Mouse (Mus musculus) brown adipose tissue, adult 24 weeks (tissue): ENCODE data around the gene Zfp652. TPM values are rescaled to one million over a fixed set of nuclear protein-coding genes. Genes with fewer than 3 reads are reported as not detected.
A peak's percentile ranks its signal among the peaks of the same experiment; 100 is the strongest.

Experiments used
- H3K27ac ChIP-seq: fragments of 200-500 bp; replicated peaks from 2 replicates; pipeline ENCODE4 v1.5.1; 2012; ENCODE audit warnings: low read depth, mild to moderate bottlenecking, low read length
- H3K4me1 ChIP-seq: fragments of 200-500 bp; 2 replicates; pipeline ENCODE4 v1.6.1; 2012; ENCODE audit warnings: low read length, mixed read lengths; ENCODE audit not compliant: control insufficient read depth, insufficient read depth, insufficient read length
- H3K4me3 ChIP-seq: fragments of 200-500 bp; 2 replicates; pipeline ENCODE4 v1.5.1; 2012; ENCODE audit warnings: low read depth, mild to moderate bottlenecking, low read length, moderate library complexity; ENCODE audit not compliant: insufficient read depth
- polyA plus RNA-seq: library from polyadenylated mRNA; stranded (reverse); fragments of >200 nt; gene quantifications from 2 replicates; pipeline ENCODE4 v1.2.4, GENCODE M21; 2012; ENCODE audit not compliant: missing spikeins, insufficient read depth, insufficient read length

The Zfp652 gene
- polyA plus RNA-seq, 1 experiment: 12.0 TPM

DNA sequence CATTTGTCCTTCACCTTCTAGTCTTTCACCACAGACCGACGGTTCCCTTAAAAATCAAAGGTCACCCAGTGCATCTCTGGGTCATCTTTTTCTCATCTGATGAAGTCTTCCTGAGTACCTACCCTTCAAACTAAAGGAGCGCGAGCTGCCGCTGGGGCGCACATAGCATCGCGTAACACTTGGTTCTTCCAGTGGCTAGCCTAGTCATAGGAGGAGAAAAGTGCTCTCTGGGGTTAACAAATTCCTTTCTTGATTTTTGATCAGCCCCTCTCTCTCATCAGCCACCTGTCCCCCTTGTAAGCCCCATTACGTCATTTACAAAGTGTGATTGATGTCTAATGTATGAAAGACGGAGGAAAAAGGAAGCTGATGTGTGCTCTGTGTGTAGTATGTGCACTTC lies 56.7 kb downstream of the Zfp652 start:
- Histone ChIP-seq H3K27ac (no peak overlapping the region), H3K4me3 (no peak overlapping the region), H3K4me1 (peaks cover 22% of the 10 kb centered on the region)

DNA sequence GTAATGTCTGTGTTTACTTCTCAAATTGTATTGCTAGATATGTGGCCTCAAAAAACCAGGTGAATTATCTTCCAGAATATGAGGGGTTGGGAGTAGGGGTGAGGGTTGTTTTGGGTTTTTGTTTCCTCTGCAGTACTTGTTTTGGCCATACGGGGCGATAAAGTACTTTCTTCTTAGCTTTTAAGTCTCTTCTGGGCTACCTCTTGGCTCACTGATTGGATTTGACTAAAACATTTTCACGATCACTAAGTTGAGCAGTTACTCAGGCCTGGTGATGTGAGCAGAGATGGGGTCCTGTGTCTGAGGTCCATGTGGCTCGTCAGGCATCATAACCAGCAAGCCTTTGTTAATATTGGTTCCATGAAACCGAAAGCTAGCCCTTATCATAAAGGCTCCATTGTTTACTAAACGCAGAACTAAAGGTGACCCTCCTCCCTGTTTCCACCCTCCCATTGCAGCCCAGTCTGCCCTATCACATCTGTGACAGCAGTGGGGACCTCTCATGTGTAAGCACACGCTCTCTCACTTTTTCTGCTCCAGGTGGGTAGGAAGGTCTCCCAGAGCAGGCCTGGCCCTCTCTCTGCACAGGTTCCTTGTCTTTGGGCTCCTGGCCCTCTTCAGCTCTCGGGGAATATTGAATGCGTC lies 58.4 kb downstream of the Zfp652 start:
- Histone ChIP-seq H3K4me3 (no peak overlapping the region), H3K4me1 (peaks cover 22% of the 10 kb centered on the region), H3K27ac (peak overlapping the region; percentile 84)

DNA sequence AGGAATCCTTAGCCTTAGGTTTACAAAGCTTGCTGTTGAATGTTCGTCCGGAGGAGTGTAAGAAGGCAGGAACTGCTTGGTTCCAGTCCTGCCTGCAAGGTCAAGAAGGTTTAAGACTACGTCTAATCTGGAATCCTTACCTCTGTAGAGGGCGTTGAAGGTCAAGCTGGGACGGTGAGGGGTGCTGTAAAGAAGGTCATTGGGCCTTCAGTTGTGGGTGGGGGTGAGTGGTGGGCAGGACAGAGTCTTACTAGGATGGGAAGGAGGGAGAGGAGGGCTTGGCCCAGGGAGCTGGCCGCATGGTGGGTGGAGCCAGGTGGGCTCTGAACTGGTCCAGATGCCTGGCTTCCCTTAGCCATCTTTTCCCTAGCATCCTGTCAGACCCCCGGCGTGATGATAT lies 59.2 kb downstream of the Zfp652 start:
- Histone ChIP-seq H3K4me1 (peaks cover 22% of the 10 kb centered on the region), H3K27ac (peak overlapping the region; percentile 84), H3K4me3 (no peak overlapping the region)

DNA sequence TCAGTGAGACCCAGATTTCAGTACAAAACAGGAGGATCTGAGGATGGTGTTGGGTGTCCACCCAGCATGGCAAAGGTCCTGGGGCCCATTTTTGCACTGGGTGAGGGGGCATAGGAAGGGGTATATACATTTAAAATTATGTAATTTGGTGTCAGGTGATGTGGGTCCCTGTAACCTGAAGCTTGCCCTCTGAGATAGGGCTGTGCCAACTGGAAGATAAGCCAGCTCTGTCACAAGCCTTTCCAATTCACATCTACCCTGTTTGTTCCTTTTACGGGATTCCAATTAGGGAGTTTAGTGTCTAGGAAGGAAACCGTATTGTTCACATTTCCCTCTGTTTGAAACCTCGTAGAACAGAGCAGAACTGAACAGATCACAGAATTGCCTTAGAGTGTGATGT lies 60.8 kb downstream of the Zfp652 start:
- no peak overlapping the region for H3K4me3 ChIP-seq
- peak overlapping the region; percentile 91 for H3K27ac ChIP-seq
- peaks cover 28% of the 10 kb centered on the region for H3K4me1 ChIP-seq

DNA sequence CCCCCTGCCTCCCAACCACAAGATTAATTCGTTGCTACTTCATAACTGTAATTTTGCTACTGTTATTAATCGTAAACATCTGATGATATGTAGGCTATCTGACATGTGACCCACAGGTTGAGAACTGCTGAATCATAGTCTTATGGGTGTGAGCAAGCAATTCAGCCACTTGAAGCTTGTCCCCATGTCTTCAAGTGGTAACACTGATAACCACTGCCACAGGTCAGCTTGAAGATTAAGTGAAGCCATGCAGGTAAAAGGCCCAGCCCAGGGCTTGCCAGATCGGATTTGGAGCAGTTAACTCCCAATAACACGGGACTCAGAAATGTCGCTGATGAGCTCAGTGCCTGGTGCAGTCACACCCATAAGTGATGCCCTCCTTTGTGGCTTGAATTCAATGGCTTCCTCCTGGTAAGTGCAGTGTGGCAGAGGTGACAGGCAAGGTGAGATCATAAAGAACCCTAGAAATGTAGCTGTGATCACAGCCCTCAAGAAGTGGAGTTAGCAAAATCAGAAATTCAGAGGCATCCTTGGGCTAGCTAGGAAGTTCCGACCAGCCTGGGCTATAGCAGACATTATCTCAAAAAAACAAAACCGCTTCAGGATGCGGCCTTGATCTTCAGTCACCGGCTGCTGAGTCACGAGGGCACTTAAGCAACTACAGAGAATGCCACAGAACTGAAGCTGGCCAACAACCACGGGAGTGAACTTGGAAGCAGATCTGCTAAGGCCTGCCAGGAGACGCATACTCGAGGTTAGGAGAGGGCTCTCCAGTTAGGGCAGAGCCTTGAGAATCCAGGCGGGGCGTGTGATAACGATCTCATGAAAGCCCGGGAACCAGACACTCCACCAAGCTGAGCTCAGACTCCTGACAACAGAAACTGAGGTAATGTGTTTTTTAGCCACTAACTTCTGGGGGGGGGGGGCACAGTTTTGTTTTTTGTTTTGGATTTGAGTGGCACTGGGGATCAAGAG lies 65.1 kb downstream of the Zfp652 start:
- Histone ChIP-seq H3K4me1 (peaks cover 17% of the 10 kb centered on the region), H3K27ac (peak overlapping the region; percentile 96), H3K4me3 (peak overlapping the region; percentile 41)

DNA sequence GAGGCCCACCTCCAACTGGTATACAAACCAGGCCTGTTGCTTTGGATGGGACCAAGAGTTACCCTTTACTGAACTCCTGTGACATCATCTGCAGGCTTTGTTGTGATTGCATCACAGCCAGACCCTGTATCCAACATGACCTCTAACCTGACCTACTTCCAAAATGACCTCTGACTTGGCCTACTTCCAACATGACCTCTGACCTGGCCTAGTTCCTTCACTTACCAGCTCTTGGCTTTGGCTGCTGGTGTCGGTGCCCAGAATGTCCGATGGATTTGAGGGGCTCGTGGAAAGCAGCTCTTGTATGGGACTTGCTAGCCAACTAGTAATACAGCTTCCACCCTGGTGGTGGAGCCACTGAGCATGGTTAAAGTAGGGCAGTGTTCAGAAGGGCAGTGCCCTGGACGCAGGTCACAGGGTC lies 66.4 kb downstream of the Zfp652 start:
- Histone ChIP-seq H3K4me1 (peaks cover 9% of the 10 kb centered on the region), H3K4me3 (peak overlapping the region; percentile 41), H3K27ac (peak overlapping the region; percentile 96)

DNA sequence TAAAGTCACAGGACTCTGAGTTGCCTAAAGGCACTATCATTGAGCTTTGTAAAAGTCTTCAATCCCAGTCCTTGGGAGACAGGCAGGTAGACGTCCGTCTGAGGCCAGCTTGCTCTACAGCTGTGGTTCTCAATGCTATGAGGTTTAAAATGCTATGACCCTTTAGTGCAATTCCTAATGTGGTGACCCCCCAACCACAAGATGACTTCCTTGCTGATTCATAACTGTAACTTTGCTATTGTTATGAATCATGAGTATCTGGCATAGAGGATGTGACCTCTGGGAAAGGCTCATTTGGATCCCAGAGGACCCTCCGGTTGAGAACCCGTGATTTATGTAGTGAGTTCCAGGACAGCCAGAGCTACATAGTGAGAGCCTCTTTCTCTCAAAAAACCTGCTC lies 66.9 kb downstream of the Zfp652 start:
- H3K4me3 ChIP-seq: peak overlapping the region; percentile 13; the same call in 1 of the 2 replicates
- H3K27ac ChIP-seq: peak overlapping the region; percentile 90
- H3K4me1 ChIP-seq: peaks cover 7% of the 10 kb centered on the region; the same call in 1 of the 2 replicates

DNA sequence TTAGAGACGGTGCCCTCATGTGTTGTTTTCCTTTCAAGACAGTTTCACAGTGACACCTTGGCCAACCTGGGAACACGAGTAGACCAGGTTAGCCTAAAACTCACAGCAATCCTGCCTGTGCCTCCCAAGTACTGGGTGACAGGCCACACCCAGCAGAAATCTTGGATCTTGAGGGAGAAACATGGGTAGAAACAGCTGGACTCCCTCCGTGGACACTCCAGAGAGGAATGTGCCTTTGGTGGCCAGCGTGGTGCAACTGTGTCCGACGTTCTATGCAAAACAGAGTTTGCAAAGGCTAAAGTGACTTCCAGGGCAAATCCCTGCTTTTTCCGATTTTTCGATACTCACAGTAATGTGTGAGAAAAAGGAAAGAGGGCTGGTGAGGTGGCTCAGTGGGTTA lies 68.0 kb downstream of the Zfp652 start:
- no peak overlapping the region for H3K4me3 ChIP-seq
- H3K4me1 ChIP-seq: peaks cover 7% of the 10 kb centered on the region; the same call in 1 of the 2 replicates
- H3K27ac ChIP-seq: peak overlapping the region; percentile 78

DNA sequence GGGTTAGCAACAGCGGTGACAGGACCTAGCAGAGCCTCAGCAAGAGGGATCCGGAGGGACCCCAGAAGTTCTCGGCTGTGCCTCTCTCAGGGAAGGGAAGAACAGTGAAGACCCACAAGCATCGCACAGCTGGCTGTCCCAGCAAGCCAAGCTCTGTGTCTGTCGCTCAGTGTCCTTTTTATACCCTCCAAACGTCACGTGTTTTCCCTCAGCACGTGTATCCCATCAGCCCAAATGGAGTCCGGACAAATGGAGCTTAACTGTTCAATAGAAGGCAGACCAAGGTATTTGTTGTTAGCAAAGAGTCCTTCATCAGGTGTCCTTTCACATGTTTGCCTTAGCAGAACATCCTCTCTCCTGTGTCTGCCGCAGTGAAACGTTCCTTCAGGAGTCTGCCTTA lies 69.1 kb downstream of the Zfp652 start:
- H3K27ac ChIP-seq: no peak overlapping the region
- H3K4me1 ChIP-seq: peaks cover 7% of the 10 kb centered on the region; the same call in 1 of the 2 replicates
- H3K4me3 ChIP-seq: no peak overlapping the region

DNA sequence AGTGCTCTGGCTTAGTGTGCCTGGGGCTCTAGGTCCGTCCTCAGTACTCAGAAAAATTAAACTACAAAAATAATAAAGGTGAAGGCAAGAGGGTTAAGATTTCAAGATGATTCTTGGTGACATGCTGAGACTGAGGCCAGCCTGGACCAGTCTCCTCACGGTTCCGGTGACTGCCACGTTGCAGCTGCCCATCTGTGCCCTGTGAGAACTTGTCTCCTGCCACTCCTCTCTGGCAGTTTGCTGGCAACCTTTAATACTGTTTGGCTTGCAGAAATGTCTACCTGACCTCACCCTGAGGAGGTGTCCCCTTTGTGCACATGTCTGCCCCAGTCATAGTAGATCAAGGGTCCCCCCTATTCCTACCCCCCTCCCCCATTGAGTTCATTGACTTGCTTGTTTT lies 71.0 kb downstream of the Zfp652 start:
- H3K27ac ChIP-seq: peak overlapping the region; percentile 76
- no peak overlapping the region for H3K4me3 ChIP-seq
- H3K4me1 ChIP-seq: peaks cover 1% of the 10 kb centered on the region; the same call in 1 of the 2 replicates

DNA sequence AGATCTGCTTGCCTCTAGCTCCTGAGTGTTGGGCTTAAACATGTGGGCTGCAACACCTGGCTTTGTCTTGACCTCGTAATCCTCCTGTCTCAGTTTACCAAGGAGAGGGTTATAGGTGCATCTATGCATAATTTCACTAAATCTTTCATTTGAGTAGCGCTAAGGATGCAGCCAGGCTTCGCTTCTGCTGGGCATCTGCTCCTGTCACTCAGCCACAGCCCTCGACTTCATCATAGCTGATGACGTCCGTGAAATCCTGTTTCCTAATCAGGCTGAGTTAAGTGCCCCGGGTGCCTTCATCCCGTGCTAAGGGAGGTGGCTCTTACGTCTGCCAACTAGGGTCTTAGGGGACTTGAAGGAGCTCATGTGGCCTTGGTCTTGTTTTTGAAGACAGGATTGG lies 71.5 kb downstream of the Zfp652 start:
- Histone ChIP-seq H3K27ac (peak overlapping the region; percentile 87), H3K4me1 (peaks cover 5% of the 10 kb centered on the region), H3K4me3 (no peak overlapping the region)

DNA sequence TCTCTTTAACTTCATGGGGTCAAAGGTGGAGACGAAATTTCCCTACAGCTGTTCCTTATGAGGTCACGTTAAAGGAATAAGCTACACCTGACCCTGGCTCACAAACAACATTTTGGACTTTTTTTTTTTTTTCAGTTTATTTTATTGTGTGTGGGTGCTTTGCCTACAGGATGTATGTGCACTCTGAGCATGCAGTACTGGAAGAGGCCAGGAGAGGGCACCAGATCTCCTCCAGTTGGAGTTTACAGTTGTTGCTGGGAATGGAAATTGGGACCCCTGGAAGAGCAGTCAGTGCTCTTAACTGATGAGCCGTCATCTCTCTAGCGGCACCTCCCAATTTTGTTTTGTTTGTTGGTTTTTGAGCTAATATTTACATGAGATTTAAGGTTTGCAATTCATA lies 73.2 kb downstream of the Zfp652 start:
- H3K27ac ChIP-seq: no peak overlapping the region
- H3K4me3 ChIP-seq: no peak overlapping the region
- peaks cover 17% of the 10 kb centered on the region for H3K4me1 ChIP-seq

DNA sequence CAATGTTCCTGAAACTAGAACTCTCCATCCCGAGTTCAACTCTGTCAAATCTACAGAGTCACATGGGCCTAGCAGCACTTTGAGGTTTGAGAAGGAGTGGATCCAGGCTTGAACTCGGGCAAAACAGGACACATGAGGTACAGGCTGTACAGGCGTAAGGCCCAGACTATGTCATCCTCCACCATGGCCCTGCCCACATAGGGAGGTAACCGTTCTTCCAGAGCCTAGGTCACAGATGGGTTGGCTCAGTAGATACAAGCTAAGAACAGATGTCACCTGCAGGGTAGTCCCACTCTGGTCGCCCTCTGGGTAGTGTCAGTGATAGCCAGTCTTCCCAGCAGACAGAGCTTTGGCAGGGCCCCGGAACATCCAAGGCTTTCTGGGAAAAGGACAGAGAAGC lies 74.0 kb downstream of the Zfp652 start:
- Histone ChIP-seq H3K4me1 (peaks cover 21% of the 10 kb centered on the region), H3K27ac (no peak overlapping the region), H3K4me3 (no peak overlapping the region)

DNA sequence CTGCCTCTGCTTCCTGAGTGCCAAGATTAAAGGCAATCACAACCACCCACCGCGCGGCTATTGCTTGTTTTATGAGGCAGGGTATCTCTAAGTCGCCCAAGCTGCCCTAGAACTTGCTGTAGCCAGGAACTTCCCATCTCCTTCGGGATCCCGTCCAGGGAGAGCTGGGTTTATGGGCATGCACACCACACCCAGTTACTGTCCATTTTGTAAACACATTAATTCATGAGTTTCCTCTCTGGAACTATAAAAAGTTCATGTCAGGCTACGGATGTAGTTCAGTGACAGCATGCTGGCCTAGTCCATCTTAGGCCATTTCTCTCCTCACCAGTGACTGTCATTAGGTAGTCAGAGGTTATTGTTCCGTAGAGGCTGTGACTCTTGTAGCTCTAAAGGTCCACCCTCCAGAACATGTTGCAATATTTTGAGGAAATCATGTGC lies 77.0 kb downstream of the Zfp652 start:
- peaks cover 29% of the 10 kb centered on the region for H3K4me1 ChIP-seq
- H3K27ac ChIP-seq: peak overlapping the region; percentile 75
- H3K4me3 ChIP-seq: no peak overlapping the region

DNA sequence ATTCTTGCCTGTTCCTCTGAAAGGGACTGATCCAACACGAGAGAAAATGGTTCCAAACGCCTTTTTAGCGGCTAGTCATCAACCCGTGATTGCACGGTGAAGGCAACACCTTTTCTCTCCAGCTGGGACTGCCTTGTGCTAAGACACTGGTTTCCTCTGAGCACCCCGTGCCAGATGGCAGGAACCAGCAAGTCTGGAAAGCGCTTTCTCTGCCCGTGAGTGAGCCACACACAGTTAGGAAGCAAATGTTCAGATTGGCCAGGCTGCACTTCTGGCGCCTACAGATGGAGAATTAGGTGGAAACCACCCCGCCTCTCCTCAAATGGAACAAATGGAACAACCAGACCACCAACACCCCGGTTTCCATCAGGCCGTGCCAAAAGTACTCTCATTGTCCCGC lies 79.3 kb downstream of the Zfp652 start:
- Histone ChIP-seq H3K4me3 (no peak overlapping the region), H3K4me1 (peaks cover 40% of the 10 kb centered on the region), H3K27ac (peak overlapping the region; percentile 57)
